8 mouse cellular contexts compared by ENCODE assay signal in genomic region chr16:84735166-84736105, GRCm38 (mm10). TPM values are rescaled to one million over a fixed set of nuclear protein-coding genes. Genes with fewer than 3 reads are reported as not detected.
DNase-seq lines count a peak whose midpoint lies in the region; ATAC-seq lines count a peak whose summit lies in the region.

Gene Mrpl39, minus strand, starts transcription at chr16:84735742.

- peak; percentile 95 for ATAC-seq in frontal cortex, adult (ENCODE audit: low TSS enrichment)
- peak; percentile 100 for ATAC-seq in hindbrain, embryonic 11.5 days (ENCODE audit: low FRiP score)

- peak within 1 kb of the TSS; percentile 42 for H3K4me3 ChIP-seq in hindbrain, embryonic 11.5 days (ENCODE audit: low read depth, low read length)

- peak within 1 kb of the TSS; percentile 58 for H3K4me2 ChIP-seq in hindbrain, embryonic 11.5 days (replicated peaks; ENCODE audit: low read depth, low read length)

- no peaks in the 10 kb centered on the region for H3K27me3 ChIP-seq in hindbrain, embryonic 11.5 days (ENCODE audit: control insufficient read depth, insufficient read depth, low read length)

- peak; percentile 97 for DNase-seq in MN1 (ENCODE audit: low spot score)
- DNase-seq in cerebellum, adult 9-10 months = peak; percentile 97
- DNase-seq in hindbrain, embryonic 11.5 days (ENCODE audit: low spot score) = peak; percentile 100
- DNase-seq in layer of hippocampus, postnatal 10 days (ENCODE audit: low spot score in 2 of 2) = peak; percentile 99 to 100
- peak; percentile 97 for DNase-seq in lung, postnatal 10 days
- peak; percentile 98 for DNase-seq in ovary, postnatal 36 days (ENCODE audit: low spot score)
- peak; percentile 97 for DNase-seq in thymus, postnatal 25 days

- no peaks in the 10 kb centered on the region for H3K9me3 ChIP-seq in hindbrain, embryonic 11.5 days (ENCODE audit: control insufficient read depth, low read length)

- no peaks in the 10 kb centered on the region for H3K36me3 ChIP-seq in hindbrain, embryonic 11.5 days (ENCODE audit: control insufficient read depth, insufficient read depth, low read length)

- H3K4me1 ChIP-seq in hindbrain, embryonic 11.5 days (replicated peaks; ENCODE audit: control insufficient read depth, insufficient read depth, low read length) = 0 out of 2 replicates have a peak, but pooled peaks cover 2% of the 10 kb centered on the region

- WGBS in hindbrain, embryonic 11.5 days = 2% methylated on average over 63 of the region's 66 CpGs

- H3K9ac ChIP-seq in hindbrain, embryonic 11.5 days (ENCODE audit: low read depth, low read length) = peak within 1 kb of the TSS; percentile 65

- H3K27ac ChIP-seq in hindbrain, embryonic 11.5 days (ENCODE audit: low read depth, low read length) = no peak within 1 kb of the TSS

RNA-seq across cellular contexts. Expression of gene Mrpl39, which starts in this region (rescaled TPM):
- polyA plus RNA-seq in hindbrain, embryonic 11.5 days (2014; fragmentation: Nextera tagmentation; extraction: Ambion mirVana) = 55.2 and 56.2 TPM in 2 replicates
- 10 to 100 TPM; 18.9 to 21.3 TPM for total RNA-seq in layer of hippocampus, postnatal 10 days (2021)
